Mouse (Mus musculus): Measurements from ENCODE around the gene Sf3b3.

DNA sequence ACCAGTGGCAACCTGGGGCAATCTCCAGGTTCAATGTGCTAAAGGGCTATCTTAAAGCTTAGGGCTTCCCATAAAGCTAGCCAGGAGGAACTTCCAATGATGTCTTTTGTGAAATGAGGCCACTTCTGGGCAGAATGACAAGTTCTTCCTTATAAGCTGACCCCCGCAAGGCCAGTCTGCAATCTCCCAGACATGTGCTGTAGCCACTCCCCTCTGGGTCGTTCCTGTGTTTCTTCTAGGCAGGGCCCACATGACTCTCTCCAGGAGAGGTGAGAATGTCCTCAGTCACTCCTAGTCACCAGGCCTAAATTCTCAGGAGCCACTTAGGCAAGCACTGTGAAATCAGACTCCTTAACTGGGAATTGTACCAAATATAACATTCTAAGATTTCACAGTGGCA lies 36.8 kb downstream of the Sf3b3 start:
- TF ChIP-seq POLR2A (IDR thresholded peaks at IDR 0.05; ENCODE audit: borderline replicate concordance, extremely low read depth, low read depth, low read length) (no peak), CTCF (IDR thresholded peaks at IDR 0.05; ENCODE audit: insufficient read depth, low read length) (no peak)
